Comparison of ENCODE assay signal across 11 mouse cellular contexts in genomic region chr14:46914356-46914755, GRCm38 (mm10). TPM values are rescaled to one million over a fixed set of nuclear protein-coding genes. Genes with fewer than 3 reads are reported as not detected.
DNase-seq lines count a peak whose midpoint lies in the region; ATAC-seq lines count a peak whose summit lies in the region.
"Had no signal": no experiment of that assay in that cellular context is flagged by ENCODE, and none has a peak within 500 bp of the region (broad histone marks: within the 10 kb centered on the region; RNA-seq: fewer than 3 reads in every experiment).

No protein-coding gene starts in this region.

- H3K27ac ChIP-seq in forebrain, embryonic 15.5 days (replicated peaks) = no peak overlapping the region
- H3K27ac ChIP-seq in forebrain, embryonic 13.5 days = no peak overlapping the region
- H3K27ac ChIP-seq in kidney, embryonic 15.5 days = no peak overlapping the region
- no peak overlapping the region for H3K27ac ChIP-seq in liver, embryonic 12.5 days
- H3K27ac ChIP-seq in hindbrain, embryonic 11.5 days (ENCODE audit: low read depth, low read length) = no peak overlapping the region
- H3K27ac ChIP-seq: heart, adult 2 months had no signal

- DNase-seq in kidney, postnatal 14 days = peak; percentile 37
- DNase-seq in adipocyte (ENCODE audit: low spot score) = peak; percentile 86
- DNase-seq in cerebellum, postnatal 10 days = peak; percentile 75 to 82
- no peak for DNase-seq in hindbrain, embryonic 11.5 days (ENCODE audit: low spot score)
- DNase-seq: B cell, adult 2 months; thymus, adult 18-20 months had no signal

- no peak overlapping the region for H3K4me3 ChIP-seq in forebrain, embryonic 15.5 days
- no peak overlapping the region for H3K4me3 ChIP-seq in forebrain, embryonic 13.5 days
- H3K4me3 ChIP-seq in kidney, embryonic 15.5 days (replicated peaks) = no peak overlapping the region
- no peak overlapping the region for H3K4me3 ChIP-seq in liver, embryonic 12.5 days
- no peak overlapping the region for H3K4me3 ChIP-seq in hindbrain, embryonic 11.5 days (ENCODE audit: low read depth, low read length)
- H3K4me3 ChIP-seq: heart, adult 2 months had no signal

- H3K4me2 ChIP-seq in forebrain, embryonic 15.5 days (replicated peaks) = no peak overlapping the region
- no peak overlapping the region for H3K4me2 ChIP-seq in forebrain, embryonic 13.5 days
- H3K4me2 ChIP-seq in kidney, embryonic 15.5 days = no peak overlapping the region
- H3K4me2 ChIP-seq in liver, embryonic 12.5 days = no peak overlapping the region
- no peak overlapping the region for H3K4me2 ChIP-seq in hindbrain, embryonic 11.5 days (replicated peaks; ENCODE audit: low read depth, low read length)

- H3K9ac ChIP-seq in forebrain, embryonic 15.5 days (replicated peaks) = no peak overlapping the region
- no peak overlapping the region for H3K9ac ChIP-seq in forebrain, embryonic 13.5 days
- H3K9ac ChIP-seq in kidney, embryonic 15.5 days = no peak overlapping the region
- H3K9ac ChIP-seq in liver, embryonic 12.5 days = no peak overlapping the region
- H3K9ac ChIP-seq in hindbrain, embryonic 11.5 days (ENCODE audit: low read depth, low read length) = no peak overlapping the region

- ATAC-seq in forebrain, embryonic 15.5 days (replicated peaks) = 0 out of 2 replicates have a peak, but pooled peaks have one; percentile 29
- ATAC-seq in forebrain, embryonic 13.5 days = no peak
- ATAC-seq in kidney, embryonic 15.5 days (replicated peaks; ENCODE audit: low FRiP score) = no peak
- no peak for ATAC-seq in liver, embryonic 12.5 days
- no peak for ATAC-seq in hindbrain, embryonic 11.5 days (ENCODE audit: low FRiP score)

- no peaks in the 10 kb centered on the region for H3K9me3 ChIP-seq in forebrain, embryonic 15.5 days
- no peaks in the 10 kb centered on the region for H3K9me3 ChIP-seq in forebrain, embryonic 13.5 days (replicated peaks)
- H3K9me3 ChIP-seq in kidney, embryonic 15.5 days (replicated peaks) = no peaks in the 10 kb centered on the region
- H3K9me3 ChIP-seq in liver, embryonic 12.5 days (replicated peaks) = no peaks in the 10 kb centered on the region
- no peaks in the 10 kb centered on the region for H3K9me3 ChIP-seq in hindbrain, embryonic 11.5 days (ENCODE audit: control insufficient read depth, low read length)

- H3K4me1 ChIP-seq in forebrain, embryonic 15.5 days = 0 out of 2 replicates have a peak, but pooled peaks cover 7% of the 10 kb centered on the region
- 0 out of 2 replicates have a peak, but pooled peaks cover 6% of the 10 kb centered on the region for H3K4me1 ChIP-seq in forebrain, embryonic 13.5 days
- H3K4me1 ChIP-seq in kidney, embryonic 15.5 days = no peaks in the 10 kb centered on the region
- H3K4me1 ChIP-seq in liver, embryonic 12.5 days = no peaks in the 10 kb centered on the region
- H3K4me1 ChIP-seq in hindbrain, embryonic 11.5 days (replicated peaks; ENCODE audit: control insufficient read depth, insufficient read depth, low read length) = no peaks in the 10 kb centered on the region

- WGBS in forebrain, embryonic 15.5 days = 48% methylated on average over 6 of the region's 6 CpGs
- 62% methylated on average over 6 of the region's 6 CpGs for WGBS in forebrain, embryonic 13.5 days
- WGBS in kidney, embryonic 15.5 days = 78% methylated on average over 6 of the region's 6 CpGs
- WGBS in liver, embryonic 12.5 days (ENCODE audit: insufficient replicate concordance) = 67% methylated on average over 6 of the region's 6 CpGs
- 87% methylated on average over 6 of the region's 6 CpGs for WGBS in hindbrain, embryonic 11.5 days

- no peaks in the 10 kb centered on the region for H3K36me3 ChIP-seq in forebrain, embryonic 15.5 days
- no peaks in the 10 kb centered on the region for H3K36me3 ChIP-seq in forebrain, embryonic 13.5 days (ENCODE audit: poor library complexity, severe bottlenecking)
- no peaks in the 10 kb centered on the region for H3K36me3 ChIP-seq in kidney, embryonic 15.5 days
- no peaks in the 10 kb centered on the region for H3K36me3 ChIP-seq in liver, embryonic 12.5 days
- no peaks in the 10 kb centered on the region for H3K36me3 ChIP-seq in hindbrain, embryonic 11.5 days (ENCODE audit: control insufficient read depth, insufficient read depth, low read length)

- no peaks in the 10 kb centered on the region for H3K27me3 ChIP-seq in forebrain, embryonic 15.5 days
- no peaks in the 10 kb centered on the region for H3K27me3 ChIP-seq in forebrain, embryonic 13.5 days
- H3K27me3 ChIP-seq in kidney, embryonic 15.5 days = no peaks in the 10 kb centered on the region
- H3K27me3 ChIP-seq in liver, embryonic 12.5 days (replicated peaks) = no peaks in the 10 kb centered on the region
- no peaks in the 10 kb centered on the region for H3K27me3 ChIP-seq in hindbrain, embryonic 11.5 days (ENCODE audit: control insufficient read depth, insufficient read depth, low read length)

RNA-seq across cellular contexts. Expression of gene Samd4, which starts 31.7 kb away (rescaled TPM):
- 4.6 and 5.7 TPM in 2 replicates for polyA plus RNA-seq in forebrain, embryonic 15.5 days (2015; fragmentation: Nextera tagmentation; extraction: Ambion mirVana)
- polyA plus RNA-seq in forebrain, embryonic 13.5 days (2015; fragmentation: Nextera tagmentation; extraction: Ambion mirVana) = 5.2 and 5.8 TPM in 2 replicates
- polyA plus RNA-seq in kidney, embryonic 15.5 days (2015; fragmentation: Nextera tagmentation; extraction: Ambion mirVana) = 5.0 and 5.2 TPM in 2 replicates
- 0.65 and 0.67 TPM in 2 replicates for polyA plus RNA-seq in liver, embryonic 12.5 days (2016; fragmentation: Nextera tagmentation; extraction: Ambion mirVana)
- polyA plus RNA-seq in hindbrain, embryonic 11.5 days (2014; fragmentation: Nextera tagmentation; extraction: Ambion mirVana) = 3.1 and 4.7 TPM in 2 replicates
